Mouse (Mus musculus): ENCODE results near the gene Med9. TPM values are rescaled to one million over a fixed set of nuclear protein-coding genes. Genes with fewer than 3 reads are reported as not detected.

The Med9 gene
- polyA plus RNA-seq, 1 experiment, result 48.3 TPM

- DNase-seq (ENCODE audit: low read depth), result no peak
Measured at GRCm38 (mm10) chr11:59948401-59948767, 378 bp downstream of the Med9 start.

- no peak for DNase-seq (ENCODE audit: low read depth)
Measured at GRCm38 (mm10) chr11:59952892-59953291, 4.9 kb downstream of the Med9 start.

- no peak for DNase-seq (ENCODE audit: low read depth)
Measured at GRCm38 (mm10) chr11:59956749-59957148, 8.7 kb downstream of the Med9 start.

GRCm38 (mm10) chr11:59959453-59959852 lies 11.4 kb downstream of the Med9 start:
- DNase-seq (ENCODE audit: low read depth), result no peak

GRCm38 (mm10) chr11:59960476-59961337 lies 12.7 kb downstream of the Med9 start:
- no peak for DNase-seq (ENCODE audit: low read depth)

GRCm38 (mm10) chr11:59961338-59961875 lies 13.4 kb downstream of the Med9 start:
- DNase-seq (ENCODE audit: low read depth), result no peak

- DNase-seq (ENCODE audit: low read depth), result no peak
Measured at GRCm38 (mm10) chr11:59962590-59962989, 14.6 kb downstream of the Med9 start.

- DNase-seq (ENCODE audit: low read depth), result no peak
Measured at GRCm38 (mm10) chr11:59963364-59964162, 15.6 kb downstream of the Med9 start.

- DNase-seq (ENCODE audit: low read depth), result no peak
Measured at GRCm38 (mm10) chr11:59964163-59964758, 16.3 kb downstream of the Med9 start.

GRCm38 (mm10) chr11:59964818-59965217 lies 16.8 kb downstream of the Med9 start, which contains the start of gene Rasd1:
TSS of gene Rasd1 (minus strand) at chr11:59964944.
- DNase-seq (ENCODE audit: low read depth), result no peak

- no peak for DNase-seq (ENCODE audit: low read depth)
Measured at GRCm38 (mm10) chr11:59965227-59966101, 17.5 kb downstream of the Med9 start.

GRCm38 (mm10) chr11:59966102-59966483 lies 18.1 kb downstream of the Med9 start:
- no peak for DNase-seq (ENCODE audit: low read depth)

GRCm38 (mm10) chr11:59967765-59968164 lies 19.8 kb downstream of the Med9 start:
- no peak for DNase-seq (ENCODE audit: low read depth)

- DNase-seq (ENCODE audit: low read depth), result no peak
Measured at GRCm38 (mm10) chr11:59970780-59971179, 22.8 kb downstream of the Med9 start.

GRCm38 (mm10) chr11:59971691-59972090 lies 23.7 kb downstream of the Med9 start:
- no peak for DNase-seq (ENCODE audit: low read depth)

- no peak for DNase-seq (ENCODE audit: low read depth)
Measured at GRCm38 (mm10) chr11:59973389-59973788, 25.4 kb downstream of the Med9 start.

- DNase-seq (ENCODE audit: low read depth), result no peak
Measured at GRCm38 (mm10) chr11:59975241-59975640, 27.2 kb downstream of the Med9 start.

- no peak for DNase-seq (ENCODE audit: low read depth)
Measured at GRCm38 (mm10) chr11:59977831-59978230, 29.8 kb downstream of the Med9 start.

- DNase-seq (ENCODE audit: low read depth), result no peak
Measured at GRCm38 (mm10) chr11:59989406-59989805, 41.4 kb downstream of the Med9 start.

GRCm38 (mm10) chr11:59991365-59991764 lies 43.4 kb downstream of the Med9 start:
- DNase-seq (ENCODE audit: low read depth), result no peak

GRCm38 (mm10) chr11:59994318-59994717 lies 46.3 kb downstream of the Med9 start:
- DNase-seq (ENCODE audit: low read depth), result no peak

Data from gonadal fat pad, adult 2 months (tissue).